Mouse (Mus musculus): ENCODE results near the gene Dhx15. TPM values are rescaled to one million over a fixed set of nuclear protein-coding genes. Genes with fewer than 3 reads are reported as not detected.

Dhx15 gene
- total and polyA plus RNA-seq, 2 experiments = 16.4 to 65.7 TPM

DNA sequence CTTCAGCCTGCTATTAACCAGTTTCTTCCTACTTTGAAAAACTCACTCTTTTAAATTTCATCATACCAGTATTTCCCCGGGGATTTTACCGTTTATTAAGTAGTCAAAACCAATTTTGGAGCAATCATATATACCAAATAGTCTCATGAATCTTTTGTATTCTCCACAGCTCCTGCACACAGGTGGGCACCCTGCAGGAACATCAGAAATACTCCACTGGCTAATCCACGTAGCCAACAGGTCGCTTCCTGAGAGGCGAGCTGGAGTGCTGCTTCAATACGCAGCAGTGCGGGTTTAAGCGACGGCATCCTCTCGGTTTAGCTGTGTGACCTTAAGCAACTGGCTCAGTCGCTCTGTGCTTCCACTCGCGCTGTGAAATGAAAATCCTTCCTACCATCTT is 58.9 kb downstream of the Dhx15 start:
- no peaks in the 10 kb centered on the region for H3K79me2 ChIP-seq (ENCODE audit: control insufficient read depth, insufficient read depth, low read length)
- H3K36me3 ChIP-seq (ENCODE audit: control insufficient read depth, insufficient read depth, low read length) = no peaks in the 10 kb centered on the region
- TF ChIP-seq CTCF (IDR thresholded peaks at IDR 0.05; ENCODE audit: low read depth, low read length) (no peak), POLR2A (IDR thresholded peaks at IDR 0.05; ENCODE audit: extremely low read depth, insufficient read depth, low read length) (no peak)
- H3K27ac ChIP-seq (replicated peaks; ENCODE audit: insufficient read depth, low read depth, low read length) = no peak overlapping the region
- no peaks in the 10 kb centered on the region for H3K4me1 ChIP-seq (ENCODE audit: control insufficient read depth, insufficient read depth, low read length)
- H3K4me3 ChIP-seq (ENCODE audit: insufficient read depth, low read depth, low read length) = no peak overlapping the region
- no peak for DNase-seq (ENCODE audit: extremely low read depth, low read depth, low spot score)
- no peaks in the 10 kb centered on the region for H3K27me3 ChIP-seq (ENCODE audit: control insufficient read depth, insufficient read depth, low read length)
- no peak overlapping the region for H3K9ac ChIP-seq (ENCODE audit: low read depth, low read length)
- 91% methylated on average over 13 of the region's 13 CpGs for WGBS

GRCm38 (mm10) chr5:52130496-52130895 is 59.8 kb downstream of the Dhx15 start:
- H3K27ac ChIP-seq (replicated peaks; ENCODE audit: insufficient read depth, low read depth, low read length) = no peak overlapping the region
- H3K4me1 ChIP-seq (ENCODE audit: control insufficient read depth, insufficient read depth, low read length) = no peaks in the 10 kb centered on the region
- no peaks in the 10 kb centered on the region for H3K79me2 ChIP-seq (ENCODE audit: control insufficient read depth, insufficient read depth, low read length)
- WGBS = 90% methylated on average over 1 of the region's 1 CpGs
- H3K4me3 ChIP-seq (ENCODE audit: insufficient read depth, low read depth, low read length) = no peak overlapping the region
- DNase-seq (ENCODE audit: extremely low read depth, low read depth, low spot score) = no peak
- H3K36me3 ChIP-seq (ENCODE audit: control insufficient read depth, insufficient read depth, low read length) = no peaks in the 10 kb centered on the region
- no peaks in the 10 kb centered on the region for H3K27me3 ChIP-seq (ENCODE audit: control insufficient read depth, insufficient read depth, low read length)
- H3K9ac ChIP-seq (ENCODE audit: low read depth, low read length) = no peak overlapping the region
- TF ChIP-seq POLR2A (IDR thresholded peaks at IDR 0.05; ENCODE audit: extremely low read depth, insufficient read depth, low read length) (no peak), CTCF (IDR thresholded peaks at IDR 0.05; ENCODE audit: low read depth, low read length) (no peak)

GRCm38 (mm10) chr5:52126263-52126662 is 64.1 kb downstream of the Dhx15 start:
- H3K79me2 ChIP-seq (ENCODE audit: control insufficient read depth, insufficient read depth, low read length) = no peaks in the 10 kb centered on the region
- DNase-seq (ENCODE audit: extremely low read depth, low read depth, low spot score) = no peak
- no peak for TF ChIP-seq POLR2A (IDR thresholded peaks at IDR 0.05; ENCODE audit: extremely low read depth, insufficient read depth, low read length)
- no peak for TF ChIP-seq CTCF (IDR thresholded peaks at IDR 0.05; ENCODE audit: low read depth, low read length)
- no peaks in the 10 kb centered on the region for H3K27me3 ChIP-seq (ENCODE audit: control insufficient read depth, insufficient read depth, low read length)
- no peaks in the 10 kb centered on the region for H3K4me1 ChIP-seq (ENCODE audit: control insufficient read depth, insufficient read depth, low read length)
- no peak overlapping the region for H3K9ac ChIP-seq (ENCODE audit: low read depth, low read length)
- H3K4me3 ChIP-seq (ENCODE audit: insufficient read depth, low read depth, low read length) = no peak overlapping the region
- no peaks in the 10 kb centered on the region for H3K36me3 ChIP-seq (ENCODE audit: control insufficient read depth, insufficient read depth, low read length)
- WGBS = 54% methylated on average over 7 of the region's 7 CpGs
- H3K27ac ChIP-seq (replicated peaks; ENCODE audit: insufficient read depth, low read depth, low read length) = no peak overlapping the region

- H3K27ac ChIP-seq (replicated peaks; ENCODE audit: insufficient read depth, low read depth, low read length) = no peak overlapping the region
- no peak for TF ChIP-seq POLR2A (IDR thresholded peaks at IDR 0.05; ENCODE audit: extremely low read depth, insufficient read depth, low read length)
- TF ChIP-seq CTCF (IDR thresholded peaks at IDR 0.05; ENCODE audit: low read depth, low read length) = no peak
- DNase-seq (ENCODE audit: extremely low read depth, low read depth, low spot score) = no peak
- no peak overlapping the region for H3K9ac ChIP-seq (ENCODE audit: low read depth, low read length)
- no peaks in the 10 kb centered on the region for H3K4me1 ChIP-seq (ENCODE audit: control insufficient read depth, insufficient read depth, low read length)
- H3K36me3 ChIP-seq (ENCODE audit: control insufficient read depth, insufficient read depth, low read length) = no peaks in the 10 kb centered on the region
- H3K79me2 ChIP-seq (ENCODE audit: control insufficient read depth, insufficient read depth, low read length) = no peaks in the 10 kb centered on the region
- no peaks in the 10 kb centered on the region for H3K27me3 ChIP-seq (ENCODE audit: control insufficient read depth, insufficient read depth, low read length)
- 62% methylated on average over 8 of the region's 8 CpGs for WGBS
- H3K4me3 ChIP-seq (ENCODE audit: insufficient read depth, low read depth, low read length) = no peak overlapping the region
These were observed 64.5 kb downstream of the Dhx15 start for GRCm38 (mm10) chr5:52125854-52126253.

GRCm38 (mm10) chr5:52122146-52122545 is 68.2 kb downstream of the Dhx15 start:
- H3K79me2 ChIP-seq (ENCODE audit: control insufficient read depth, insufficient read depth, low read length) = no peaks in the 10 kb centered on the region
- no peaks in the 10 kb centered on the region for H3K4me1 ChIP-seq (ENCODE audit: control insufficient read depth, insufficient read depth, low read length)
- TF ChIP-seq POLR2A (IDR thresholded peaks at IDR 0.05; ENCODE audit: extremely low read depth, insufficient read depth, low read length) = no peak
- TF ChIP-seq CTCF (IDR thresholded peaks at IDR 0.05; ENCODE audit: low read depth, low read length) = no peak
- H3K4me3 ChIP-seq (ENCODE audit: insufficient read depth, low read depth, low read length) = no peak overlapping the region
- no peak for DNase-seq (ENCODE audit: extremely low read depth, low read depth, low spot score)
- WGBS = 86% methylated on average over 6 of the region's 6 CpGs
- H3K27ac ChIP-seq (replicated peaks; ENCODE audit: insufficient read depth, low read depth, low read length) = no peak overlapping the region
- H3K27me3 ChIP-seq (ENCODE audit: control insufficient read depth, insufficient read depth, low read length) = no peaks in the 10 kb centered on the region
- H3K9ac ChIP-seq (ENCODE audit: low read depth, low read length) = no peak overlapping the region
- H3K36me3 ChIP-seq (ENCODE audit: control insufficient read depth, insufficient read depth, low read length) = no peaks in the 10 kb centered on the region

DNA sequence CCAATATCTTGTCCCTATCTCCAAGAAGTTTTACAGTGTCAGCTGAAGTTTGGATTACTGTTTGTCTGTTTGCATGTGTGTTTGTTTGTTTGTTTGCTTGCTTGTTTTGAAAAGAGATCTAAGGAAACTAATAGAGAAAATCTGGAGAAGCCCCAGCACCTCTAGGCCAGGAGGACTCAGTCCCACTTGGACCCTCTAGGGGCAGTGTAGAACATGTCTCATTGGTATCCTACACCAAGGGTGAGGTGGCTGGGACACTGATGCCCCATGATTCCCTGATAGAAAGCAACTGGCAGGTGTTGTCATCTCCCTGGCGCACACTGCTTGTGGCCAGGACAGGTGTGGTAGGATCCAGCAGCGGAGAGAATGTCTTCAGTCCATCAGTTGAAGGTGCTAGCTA is 70.5 kb downstream of the Dhx15 start:
- Histone ChIP-seq H3K4me1 (ENCODE audit: control insufficient read depth, insufficient read depth, low read length) (no peaks in the 10 kb centered on the region; the same call in 1 of the 2 replicates), H3K36me3 (ENCODE audit: control insufficient read depth, insufficient read depth, low read length) (no peaks in the 10 kb centered on the region), H3K27me3 (ENCODE audit: control insufficient read depth, insufficient read depth, low read length) (peaks cover 13% of the 10 kb centered on the region), H3K9ac (ENCODE audit: low read depth, low read length) (no peak overlapping the region), H3K4me3 (ENCODE audit: insufficient read depth, low read depth, low read length) (no peak overlapping the region), H3K27ac (replicated peaks; ENCODE audit: insufficient read depth, low read depth, low read length) (no peak overlapping the region), H3K79me2 (ENCODE audit: control insufficient read depth, insufficient read depth, low read length) (no peaks in the 10 kb centered on the region)
- WGBS = 77% methylated on average over 2 of the region's 2 CpGs
- TF ChIP-seq POLR2A (IDR thresholded peaks at IDR 0.05; ENCODE audit: extremely low read depth, insufficient read depth, low read length) = no peak
- no peak; the same call in 1 of the 2 replicates for TF ChIP-seq CTCF (IDR thresholded peaks at IDR 0.05; ENCODE audit: low read depth, low read length)
- DNase-seq (ENCODE audit: extremely low read depth, low read depth, low spot score) = no peak
